Mouse (Mus musculus) liver, embryonic 14.5 days (tissue): ENCODE measurements at regions not wholly inside any gene's neighbourhood (a gene's known extent, or its start where the extent isn't known, plus 50 kb on each side); places are given as distances from the start of the nearest gene placed in this dataset.

ENCODE experiments used
- CTCF ChIP-seq: IDR thresholded peaks from 2 replicates; pipeline ENCODE4 v1.5.1; 2016; ENCODE audit warnings: antibody characterized with exemption, low read depth, control low read depth
- EP300 ChIP-seq: IDR thresholded peaks from 2 replicates; pipeline ENCODE4 v1.6.1; 2016; ENCODE audit warnings: antibody characterized with exemption, low read depth

DNA sequence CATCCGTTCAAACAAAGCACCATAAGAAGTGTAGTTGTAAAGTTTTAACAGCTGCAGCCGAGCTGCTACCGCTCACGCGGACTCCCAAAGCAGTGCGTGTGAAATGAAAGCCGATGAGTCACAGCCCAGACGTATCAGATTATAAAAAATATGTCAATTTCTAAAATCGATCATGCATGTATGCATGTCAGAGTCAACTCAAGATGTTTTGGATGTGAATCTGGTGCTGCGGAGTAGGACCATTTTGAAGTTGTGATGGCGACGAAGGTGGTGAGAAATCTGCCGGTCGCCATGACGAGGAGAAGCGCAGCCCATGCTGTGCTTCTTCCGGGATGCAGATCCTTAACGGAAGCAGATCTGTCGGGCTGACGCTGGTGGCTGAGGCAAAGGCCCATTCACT, 93.5 kb downstream of the Aldh8a1 start:
- TF ChIP-seq CTCF: no peak
- no peak for TF ChIP-seq EP300
